Mouse (Mus musculus) heart, postnatal 10 days (tissue): Measurements from ENCODE around the gene Gna15. TPM values are rescaled to one million over a fixed set of nuclear protein-coding genes. Genes with fewer than 3 reads are reported as not detected.

Experiments
- DNase-seq, 2 experiments: peaks; one replicate each; pipeline ENCODE4 v3.0.0; 2021
- intact Hi-C: fragments of 180-260 bp; cut with DNase I; formaldehyde crosslinking; loops from one replicate; pipeline ENCODE4 v1.15.1; 2025
- total RNA-seq, 2 experiments: library from RNA; stranded (reverse); gene quantifications; 2 replicates each; pipeline ENCODE4 v1.2.3; 2021

Gna15 gene
- total RNA-seq, 2 experiments from 2014 or later = 0.60 to 0.74 TPM

GRCm38 (mm10) chr10:81526779-81527178 lies 2.8 kb upstream of the Gna15 start:
- DNase-seq = peak; percentile 84 to 91
- intact Hi-C loops = loop anchor here (2.0 kb wide), 1 partner anchor 24 kb away; no protein-coding TSS in a partner anchor

- intact Hi-C loops = no loop called here
- DNase-seq = no peak
Observed at GRCm38 (mm10) chr10:81525017-81525694, 1.1 kb upstream of the Gna15 start.

DNA sequence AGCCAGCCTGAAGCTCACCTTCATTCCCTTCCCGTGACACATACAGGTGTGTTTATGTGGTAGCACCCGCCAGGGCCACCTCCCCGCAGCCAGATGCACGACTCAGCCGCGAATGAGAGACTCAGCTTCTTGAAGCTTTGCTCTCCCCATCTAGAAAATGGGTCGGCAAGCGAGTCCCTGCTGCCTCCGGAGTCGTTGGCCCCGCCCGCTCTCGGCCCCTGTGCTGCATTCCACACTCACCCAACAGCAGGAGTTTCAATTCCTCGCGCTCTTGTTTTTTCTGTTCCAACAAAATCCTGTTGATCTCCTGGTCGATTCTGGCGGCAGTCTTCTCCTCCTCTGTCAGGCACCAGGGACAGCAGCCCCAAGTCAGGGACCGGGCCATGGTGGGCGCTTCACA lies 455 bp downstream of the Gna15 start:
- intact Hi-C loops = no loop called here
- DNase-seq = no peak

GRCm38 (mm10) chr10:81523142-81523541 lies 883 bp downstream of the Gna15 start:
- no peak for DNase-seq
- intact Hi-C loops = no loop called here

- no peak for DNase-seq
- intact Hi-C loops = loop anchor here (2.0 kb wide), 1 partner anchor 31 kb away; no protein-coding TSS in a partner anchor
Observed at GRCm38 (mm10) chr10:81519978-81520365, 4.1 kb downstream of the Gna15 start.

GRCm38 (mm10) chr10:81519227-81519977 lies 4.6 kb downstream of the Gna15 start:
- DNase-seq = no peak
- intact Hi-C loops = loop anchor here (2.0 kb wide), 1 partner anchor 31 kb away; no protein-coding TSS in a partner anchor

DNA sequence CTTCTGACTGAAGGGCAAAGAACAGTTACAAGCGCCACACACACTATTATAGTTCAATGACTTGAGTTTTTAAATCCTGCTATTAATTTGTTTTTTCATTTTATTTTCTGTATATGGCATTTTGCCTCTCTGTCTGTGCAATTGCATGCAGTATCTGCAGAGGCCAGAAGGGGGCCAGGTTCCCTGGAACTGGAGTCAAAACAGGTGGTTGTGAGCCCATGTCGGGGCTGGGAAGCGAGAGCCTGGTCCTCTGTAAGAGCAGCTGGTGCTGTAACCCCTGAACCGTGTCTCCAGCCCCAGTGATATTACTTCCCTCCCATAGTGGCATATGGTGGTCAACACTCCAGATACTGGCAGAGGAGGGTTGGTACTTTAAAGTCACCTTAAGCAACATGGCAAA lies 5.5 kb downstream of the Gna15 start:
- peak; percentile 66 to 84 for DNase-seq
- intact Hi-C loops = loop anchor here (2.0 kb wide), 1 partner anchor 32 kb away; no protein-coding TSS in a partner anchor

- intact Hi-C loops = no loop called here
Observed at GRCm38 (mm10) chr10:81517227-81517626, 6.8 kb downstream of the Gna15 start.

GRCm38 (mm10) chr10:81513798-81514197 lies 10.2 kb downstream of the Gna15 start:
- no peak for DNase-seq
- intact Hi-C loops = no loop called here

More at GRCm38 (mm10) chr10:81517227-81517626, 6.8 kb downstream of the Gna15 start:
- no peak for DNase-seq

DNA sequence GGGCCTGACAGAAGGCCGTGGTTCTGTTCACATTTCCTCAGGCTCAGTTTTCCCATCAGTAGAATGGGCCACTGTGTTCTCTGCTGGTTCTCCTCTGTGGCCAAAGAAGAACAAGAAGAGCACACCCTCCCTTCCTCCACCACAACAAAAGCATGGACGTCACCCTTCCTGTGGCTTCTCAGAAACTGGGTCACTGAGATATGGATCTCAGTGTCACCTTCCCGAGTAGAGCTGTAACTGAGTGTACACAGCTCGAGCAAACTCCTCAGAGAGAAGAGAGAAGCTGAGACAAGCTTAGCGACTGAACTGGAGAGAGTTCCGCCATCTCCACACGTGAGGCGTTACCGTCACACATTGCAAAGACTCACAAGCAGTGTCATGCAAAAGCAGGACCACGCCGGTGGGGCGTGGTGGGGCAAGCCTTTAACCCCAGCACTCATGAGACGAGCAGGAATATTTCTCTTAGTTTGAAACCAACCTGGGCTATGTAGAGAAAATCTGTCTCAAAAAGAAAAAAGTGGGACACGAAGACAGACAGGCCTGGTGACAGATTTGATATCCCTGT lies 13.7 kb downstream of the Gna15 start:
- no peak for DNase-seq
- intact Hi-C loops = no loop called here

- DNase-seq = no peak
- intact Hi-C loops = no loop called here
Observed at GRCm38 (mm10) chr10:81507691-81508489, 16.1 kb downstream of the Gna15 start.

GRCm38 (mm10) chr10:81507095-81507494 lies 16.9 kb downstream of the Gna15 start:
- DNase-seq = no peak
- intact Hi-C loops = no loop called here

- DNase-seq = no peak
- intact Hi-C loops = no loop called here
Observed at GRCm38 (mm10) chr10:81505016-81505664, 18.9 kb downstream of the Gna15 start.

DNA sequence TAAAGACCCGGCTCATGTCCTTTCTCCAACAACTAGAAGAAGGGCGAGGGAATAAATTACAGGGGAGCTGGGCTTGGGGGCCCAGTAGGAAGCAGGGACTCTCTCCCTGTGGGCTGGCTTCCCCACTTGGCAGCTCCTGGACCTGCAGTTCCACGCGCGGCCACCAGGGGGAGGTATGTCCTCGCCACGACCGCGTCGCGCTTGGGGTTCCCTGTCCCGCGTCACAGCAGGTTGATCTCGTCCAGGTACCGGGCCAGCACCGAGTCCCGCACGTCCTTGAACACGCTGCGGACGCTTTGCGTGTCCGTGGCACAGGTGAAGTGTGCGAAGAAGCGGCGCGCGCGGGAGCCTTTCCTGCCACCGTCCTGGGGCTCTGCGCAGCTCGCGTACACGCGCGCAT lies 21.4 kb downstream of the Gna15 start:
- DNase-seq = peak; percentile 89 to 95
- intact Hi-C loops = loop anchor here (1.0 to 2.0 kb wide), 4 partner anchors 24 to 668 kb away; no protein-coding TSS in a partner anchor

DNA sequence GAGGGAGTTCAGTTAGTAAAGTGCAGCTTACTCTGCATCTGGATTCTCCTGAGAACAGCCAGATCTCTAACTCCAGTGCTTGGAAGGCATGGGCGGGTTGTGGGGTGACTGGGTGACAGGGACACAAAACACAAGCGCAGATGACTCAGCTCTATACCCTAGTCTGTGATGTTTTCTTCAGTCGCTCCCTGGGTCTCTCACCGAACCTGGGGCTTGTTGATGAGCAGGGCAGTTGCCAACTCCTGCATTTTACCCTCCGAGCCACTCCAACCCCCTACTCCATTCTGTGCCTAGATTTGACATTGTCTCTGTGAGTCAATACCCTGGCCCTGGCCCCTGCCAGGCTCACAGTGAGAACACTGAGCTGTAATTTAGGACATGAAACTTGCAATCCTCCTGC lies 22.2 kb downstream of the Gna15 start:
- DNase-seq = no peak

GRCm38 (mm10) chr10:81500032-81500431 lies 24.0 kb downstream of the Gna15 start, which contains the start of gene S1pr4:
Gene S1pr4, minus strand, starts transcription at chr10:81500132.
- intact Hi-C loops = no loop called here
- DNase-seq = no peak

More for the DNA sequence above, 22.2 kb downstream of the Gna15 start:
- intact Hi-C loops = loop anchor here (1.0 to 2.0 kb wide), 4 partner anchors 25 to 669 kb away; no protein-coding TSS in a partner anchor

DNA sequence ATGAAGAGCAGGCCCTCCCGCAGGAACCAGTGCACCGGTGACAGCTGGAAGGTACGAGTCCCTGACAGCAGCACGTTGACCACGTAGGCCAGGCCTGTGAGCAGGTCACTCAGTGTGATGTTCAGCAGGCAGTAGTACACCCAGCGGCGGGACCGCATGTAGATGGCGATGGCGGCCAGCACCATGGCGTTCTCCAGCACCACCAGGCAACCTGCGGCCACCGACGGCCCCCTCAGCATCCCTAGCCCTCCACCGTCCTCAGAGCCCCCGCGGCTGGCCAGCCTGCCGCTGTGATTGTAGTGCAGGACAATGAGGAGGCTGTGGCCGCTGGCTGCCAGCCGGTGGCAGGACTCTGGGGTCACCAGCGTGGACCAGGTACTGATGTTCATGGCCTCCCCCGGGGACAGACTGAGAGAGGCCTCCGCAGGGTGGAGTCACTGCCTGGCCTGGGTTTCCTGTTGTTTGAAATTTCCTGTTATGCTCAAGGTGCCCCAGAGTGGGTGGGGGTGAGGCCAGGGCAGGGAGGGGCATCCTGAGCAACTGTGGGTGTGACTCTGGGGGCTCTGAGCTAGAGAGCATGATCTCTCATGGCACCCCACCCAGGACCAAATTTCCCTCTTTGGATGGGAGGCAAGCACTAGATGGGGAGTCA lies 24.6 kb downstream of the Gna15 start:
- peak in 1 of 2 experiments; percentile 31 for DNase-seq
- intact Hi-C loops = no loop called here

DNA sequence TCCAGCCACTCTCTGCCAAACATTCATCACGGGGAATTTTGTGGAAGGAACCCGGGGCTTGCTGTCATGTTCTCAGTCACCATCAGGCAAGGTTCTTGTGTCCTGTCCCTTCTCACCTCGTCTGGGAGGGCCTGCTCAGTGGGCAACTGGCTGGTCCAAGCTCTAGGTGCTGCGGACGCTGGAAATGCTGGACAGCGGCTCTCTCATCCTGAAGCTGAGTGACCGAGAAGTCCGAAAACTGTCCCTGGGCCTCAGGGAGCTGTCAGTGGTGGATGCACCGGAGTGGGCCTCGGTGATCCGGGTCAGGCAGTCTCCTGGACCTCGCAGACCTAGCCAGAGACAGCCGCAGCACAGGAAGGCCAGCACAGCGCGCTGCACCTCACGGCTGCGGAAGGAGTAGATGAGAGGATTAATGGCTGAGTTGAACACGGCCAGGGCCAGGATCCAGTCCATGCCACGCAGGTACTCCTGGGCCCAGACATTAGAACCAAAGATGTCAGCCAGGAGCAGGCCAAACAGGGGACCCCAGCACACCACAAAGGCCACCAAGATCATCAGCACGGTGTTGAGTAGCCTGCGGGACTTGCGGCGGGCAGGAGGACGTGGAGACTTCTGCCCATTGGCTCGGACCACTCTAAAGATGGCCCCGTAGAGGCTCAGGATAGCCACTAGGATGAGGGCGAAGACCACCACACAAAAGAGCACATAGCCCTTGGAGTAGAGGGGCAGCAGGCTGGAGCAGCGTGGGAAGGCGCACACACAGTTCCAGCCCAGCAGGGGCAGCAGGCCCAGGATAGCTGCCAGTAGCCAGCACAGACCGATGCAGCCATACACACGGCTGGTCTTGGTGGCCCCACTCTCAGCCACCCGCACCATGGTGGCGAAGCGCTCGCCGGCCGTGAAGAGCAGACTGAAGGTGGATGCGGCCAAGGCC lies 25.4 kb downstream of the Gna15 start:
- no peak for DNase-seq
- intact Hi-C loops = no loop called here
